Mouse (Mus musculus) liver, embryonic 14.5 days (tissue): ENCODE measurements around the gene Chka.

ENCODE experiments used
- CTCF ChIP-seq: IDR thresholded peaks from 2 replicates; pipeline ENCODE4 v1.5.1; 2016; ENCODE audit warnings: antibody characterized with exemption, low read depth, control low read depth
- EP300 ChIP-seq: IDR thresholded peaks from 2 replicates; pipeline ENCODE4 v1.6.1; 2016; ENCODE audit warnings: antibody characterized with exemption, low read depth

- TF ChIP-seq CTCF (no peak), EP300 (no peak)
Measured at GRCm38 (mm10) chr19:3832851-3833353, 18.7 kb upstream of the Chka start.
